Mouse (Mus musculus) CH12.LX (cell line): ENCODE data around the gene Coq2.

Experiments used
- CHD2 ChIP-seq: IDR thresholded peaks from 2 replicates; pipeline ENCODE4 v1.6.1; 2011; ENCODE audit warnings: low read length, improper control_type of control experiment
- CTCF ChIP-seq, 2 experiments: IDR thresholded peaks in 1 of 2; conservative IDR thresholded peaks in 1 of 2; 2 replicates each; pipeline ENCODE4 v1.5.1; 2011 to 2012; ENCODE audit warnings: low read depth in 2 of 2, low read length in 2 of 2, improper control_type of control experiment in 1 of 2, inconsistent platforms in 1 of 2, mild to moderate bottlenecking in 1 of 2, moderate library complexity in 1 of 2
- E2F4 ChIP-seq: IDR thresholded peaks from 2 replicates; pipeline ENCODE4 v1.6.1; 2011; ENCODE audit warnings: low read depth, low read length, improper control_type of control experiment; ENCODE audit not compliant: insufficient replicate concordance
- ELF1 ChIP-seq: IDR thresholded peaks from 2 replicates; pipeline ENCODE4 v1.6.1; 2014; ENCODE audit warnings: low read depth, mild to moderate bottlenecking, inconsistent platforms, low read length, improper control_type of control experiment
- GABPA ChIP-seq: IDR thresholded peaks from 2 replicates; pipeline ENCODE4 v1.6.1; 2012; ENCODE audit warnings: low read depth, low read length, improper control_type of control experiment, inconsistent platforms; ENCODE audit not compliant: insufficient replicate concordance
- MAX ChIP-seq: IDR thresholded peaks from 2 replicates; pipeline ENCODE4 v1.6.1; 2011; ENCODE audit warnings: low read length, improper control_type of control experiment
- POLR2A ChIP-seq: IDR thresholded peaks from 2 replicates; pipeline ENCODE4 v1.6.1; 2011; ENCODE audit warnings: low read depth, mild to moderate bottlenecking, improper control_type of control experiment, low read length
- SIN3A ChIP-seq: IDR thresholded peaks from 2 replicates; pipeline ENCODE4 v1.6.1; 2012; ENCODE audit warnings: low read length, improper control_type of control experiment, inconsistent platforms
- USF1 ChIP-seq: IDR thresholded peaks from 2 replicates; pipeline ENCODE4 v1.6.1; 2014; ENCODE audit warnings: low read depth, mild to moderate bottlenecking, inconsistent platforms, low read length, improper control_type of control experiment
- ZNF384 ChIP-seq: IDR thresholded peaks from 2 replicates; pipeline ENCODE4 v1.6.1; 2012; ENCODE audit warnings: low read depth, low read length, improper control_type of control experiment, inconsistent platforms

DNA sequence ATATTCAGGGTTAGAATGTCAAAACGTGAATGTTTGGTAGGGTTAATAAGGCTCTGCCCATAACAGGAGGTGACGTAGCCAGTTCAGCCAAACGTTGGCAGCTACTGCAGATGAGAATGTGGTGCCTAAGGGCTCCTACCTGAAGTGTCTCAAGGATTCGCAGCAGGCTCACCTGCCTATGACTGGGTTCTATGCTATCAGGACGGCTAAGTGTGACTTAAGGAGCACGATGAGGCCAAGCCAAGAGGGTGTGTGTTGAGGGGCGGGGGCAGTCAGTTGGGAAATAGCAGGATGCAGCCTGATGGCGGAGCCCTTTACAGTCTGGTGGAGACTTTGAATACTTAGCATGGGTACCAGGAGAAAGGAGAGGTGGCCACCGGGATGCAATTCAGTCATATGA, 22.6 kb downstream of the Coq2 start:
- TF ChIP-seq CHD2 (no peak), SIN3A (no peak), ELF1 (no peak), CTCF (conservative IDR thresholded peaks at IDR 0.05 in 1 of 2, IDR thresholded peaks at IDR 0.05 in 1 of 2; ENCODE audit: low read depth in 2 of 2, low read length in 2 of 2) (no peak), GABPA (no peak), E2F4 (no peak), ZNF384 (no peak), MAX (no peak), POLR2A (no peak), USF1 (no peak)
